Mouse (Mus musculus) lung, embryonic 14.5 days (tissue): ENCODE measurements around the gene Hlcs. TPM values are rescaled to one million over a fixed set of nuclear protein-coding genes. Genes with fewer than 3 reads are reported as not detected.

Source experiments
- ATAC-seq: fragments of 200-750 bp; cut with Nextera tagmentation; 2 replicates; pipeline ENCODE4 v1.8.0; 2017; ENCODE audit warnings: mild to moderate bottlenecking, moderate TSS enrichment, moderate library complexity; ENCODE audit not compliant: insufficient read depth
- DNase-seq: peaks from one replicate; pipeline ENCODE4 v3.0.0-alpha.2; 2015
- H3K27ac ChIP-seq: fragments of 300-500 bp; sonication (generic); 2 replicates; pipeline ENCODE4 v1.5.1; 2014; ENCODE audit warnings: low read depth, mild to moderate bottlenecking, moderate library complexity
- H3K27me3 ChIP-seq: fragments of 300-500 bp; sonication (generic); 2 replicates; pipeline ENCODE4 v1.6.1; 2014; ENCODE audit warnings: low read length, control low read depth; ENCODE audit not compliant: insufficient read depth
- H3K36me3 ChIP-seq: fragments of 300-500 bp; sonication (generic); 2 replicates; pipeline ENCODE4 v1.6.1; 2014; ENCODE audit warnings: control low read depth; ENCODE audit not compliant: insufficient read depth
- H3K4me1 ChIP-seq: fragments of 300-500 bp; sonication (generic); 2 replicates; pipeline ENCODE4 v1.6.1; 2014; ENCODE audit warnings: antibody characterized with exemption, control low read depth; ENCODE audit not compliant: insufficient read depth
- H3K4me2 ChIP-seq: fragments of 300-500 bp; sonication (generic); 2 replicates; pipeline ENCODE4 v1.6.1; 2014; ENCODE audit warnings: mild to moderate bottlenecking
- H3K4me3 ChIP-seq: fragments of 300-500 bp; sonication (generic); 2 replicates; pipeline ENCODE4 v1.5.1; 2014; ENCODE audit warnings: low read depth, low read length
- H3K9ac ChIP-seq: fragments of 300-500 bp; sonication (generic); 2 replicates; pipeline ENCODE4 v1.6.1; 2014
- H3K9me3 ChIP-seq: fragments of 300-500 bp; sonication (generic); 2 replicates; pipeline ENCODE4 v1.6.1; 2016; ENCODE audit warnings: low read depth, low read length, control low read depth
- CTCF ChIP-seq: IDR thresholded peaks from 2 replicates; pipeline ENCODE4 v1.5.1; 2016; ENCODE audit warnings: antibody characterized with exemption, low read depth
- WGBS: fragments of 180-500 bp; shearing (Covaris S2); extraction: QIAGEN DNeasy Blood & Tissue Kit; methylation state at CpG from one replicate; pipeline ENCODE4 v1.1.7; 2014; 5-methylcytosine and 5-hydroxymethylcytosine counted together
- polyA plus RNA-seq: library from polyadenylated mRNA; unstranded; fragments of >200 nt; fragmentation: Nextera tagmentation; extraction: Ambion mirVana; gene quantifications from 2 replicates; pipeline ENCODE4 v1.2.1, GENCODE M21; 2014

The Hlcs gene
- polyA plus RNA-seq, 1 experiment from 2014 or later, result 8.0 TPM

DNA sequence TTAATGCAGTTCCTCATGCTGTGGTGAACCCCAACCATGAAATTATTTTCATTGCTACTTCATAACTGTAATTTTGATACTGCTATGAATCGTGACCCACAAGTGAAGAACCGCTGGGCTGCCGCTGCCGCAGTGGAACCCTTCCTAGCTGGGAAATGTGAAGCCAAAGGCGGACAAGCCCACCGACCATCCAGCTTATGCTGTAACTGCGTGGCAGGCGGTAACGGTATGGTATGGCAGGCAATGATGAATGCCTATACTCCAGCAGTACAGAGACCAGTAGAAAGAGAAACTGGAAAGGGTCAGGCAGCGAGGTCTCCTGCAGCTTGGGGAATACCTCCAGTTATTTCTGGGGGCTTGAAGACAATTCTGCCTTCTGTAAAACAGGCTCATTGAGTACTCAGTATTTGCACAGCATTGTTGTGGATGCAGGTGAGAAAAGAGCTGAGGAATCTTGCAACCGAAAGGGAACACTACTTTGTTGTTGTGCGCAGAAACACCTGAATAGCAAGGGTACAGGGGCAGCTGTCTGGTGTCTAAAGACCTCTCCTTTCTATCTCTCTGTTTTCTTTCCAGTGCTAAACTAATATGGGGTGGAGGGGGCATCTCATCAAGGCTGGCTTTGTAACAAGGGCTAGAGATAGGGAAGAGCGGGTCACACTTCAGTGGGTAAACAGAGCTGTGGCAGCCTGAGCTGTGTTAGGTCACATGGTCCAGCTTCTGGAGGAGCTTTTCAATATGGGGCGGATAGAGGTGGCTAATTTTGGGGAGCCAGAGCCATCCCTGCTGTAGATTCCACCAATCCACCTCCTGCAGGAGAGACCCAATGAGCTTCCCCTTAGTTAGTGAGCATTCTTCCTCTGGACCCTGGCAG lies 224.3 kb downstream of the Hlcs start:
- Histone ChIP-seq H3K27me3 (peaks cover 99% of the 10 kb centered on the region), H3K4me1 (peaks cover 7% of the 10 kb centered on the region; the same call in 1 of the 2 replicates), H3K9me3 (no peaks in the 10 kb centered on the region), H3K9ac (no peak overlapping the region), H3K36me3 (no peaks in the 10 kb centered on the region), H3K4me2 (no peak overlapping the region), H3K27ac (no peak overlapping the region), H3K4me3 (no peak overlapping the region)
- DNase-seq, result no peak
- 9% methylated on average over 14 of the region's 14 CpGs for WGBS
- TF ChIP-seq CTCF, result no peak
- no peak for ATAC-seq

DNA sequence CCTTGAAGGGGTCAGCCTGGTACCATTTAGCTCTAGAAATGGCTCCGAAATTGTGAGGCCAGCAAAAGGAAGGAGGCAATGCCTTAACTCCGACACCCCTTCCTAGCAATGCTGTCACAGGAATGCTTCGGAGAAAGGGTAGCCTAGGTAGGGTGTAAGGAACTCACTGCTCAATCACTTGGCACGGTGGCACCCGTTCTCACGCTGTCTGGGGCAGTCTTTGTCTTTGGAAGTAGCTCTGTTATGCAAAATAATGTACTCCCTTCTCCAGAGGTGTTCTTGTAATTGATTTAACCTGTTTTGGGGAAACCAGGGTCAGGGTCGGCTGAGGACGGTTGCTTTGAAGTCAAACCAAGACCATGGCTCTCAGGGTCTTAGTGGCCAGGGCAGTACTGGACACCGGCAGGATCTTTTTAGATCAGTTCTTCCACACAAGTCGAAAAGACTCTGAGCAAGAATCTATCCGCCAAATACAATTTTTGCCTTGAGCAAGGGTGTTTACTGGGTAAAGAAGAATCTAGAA lies 225.1 kb downstream of the Hlcs start:
- Histone ChIP-seq H3K4me2 (no peak overlapping the region), H3K9ac (no peak overlapping the region), H3K27ac (no peak overlapping the region), H3K27me3 (peaks cover 99% of the 10 kb centered on the region), H3K4me1 (peaks cover 7% of the 10 kb centered on the region; the same call in 1 of the 2 replicates), H3K9me3 (no peaks in the 10 kb centered on the region), H3K4me3 (no peak overlapping the region), H3K36me3 (no peaks in the 10 kb centered on the region)
- WGBS, result 6% methylated on average over 11 of the region's 11 CpGs
- TF ChIP-seq CTCF, result no peak
- no peak for ATAC-seq
- no peak for DNase-seq

DNA sequence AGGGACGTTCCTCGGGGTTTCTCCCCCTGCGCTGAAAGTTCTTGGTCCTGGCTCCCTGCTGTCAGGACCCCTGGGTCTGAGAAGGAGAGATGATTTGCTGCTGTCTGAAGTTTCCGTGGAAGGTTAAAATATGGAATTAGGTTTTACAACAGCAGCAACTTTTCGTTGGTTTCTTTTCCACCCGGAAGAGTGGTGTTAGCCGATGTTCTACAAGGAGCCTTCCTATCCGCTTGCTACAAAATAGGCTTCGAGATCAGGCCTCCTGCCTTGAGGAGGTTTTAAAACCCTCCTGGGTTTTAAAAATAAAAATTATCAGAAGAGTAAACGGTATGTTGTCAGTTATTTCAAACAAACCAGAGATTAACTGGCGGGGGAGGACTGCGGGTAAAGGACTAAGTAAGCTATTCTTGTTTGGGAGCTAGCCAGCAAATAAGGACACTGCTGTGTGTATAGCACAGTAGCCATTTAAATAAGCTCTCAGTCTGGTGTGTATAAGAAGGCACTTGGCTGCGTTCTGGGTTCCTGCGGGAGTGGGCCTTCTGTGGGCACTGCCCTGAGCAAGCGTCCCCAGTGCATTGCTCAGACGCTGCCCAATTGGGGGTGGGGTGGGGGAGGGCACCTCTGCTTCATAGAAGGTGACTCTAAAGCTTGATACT lies 225.7 kb downstream of the Hlcs start:
- DNase-seq, result peak; percentile 32
- no peak for TF ChIP-seq CTCF

DNA sequence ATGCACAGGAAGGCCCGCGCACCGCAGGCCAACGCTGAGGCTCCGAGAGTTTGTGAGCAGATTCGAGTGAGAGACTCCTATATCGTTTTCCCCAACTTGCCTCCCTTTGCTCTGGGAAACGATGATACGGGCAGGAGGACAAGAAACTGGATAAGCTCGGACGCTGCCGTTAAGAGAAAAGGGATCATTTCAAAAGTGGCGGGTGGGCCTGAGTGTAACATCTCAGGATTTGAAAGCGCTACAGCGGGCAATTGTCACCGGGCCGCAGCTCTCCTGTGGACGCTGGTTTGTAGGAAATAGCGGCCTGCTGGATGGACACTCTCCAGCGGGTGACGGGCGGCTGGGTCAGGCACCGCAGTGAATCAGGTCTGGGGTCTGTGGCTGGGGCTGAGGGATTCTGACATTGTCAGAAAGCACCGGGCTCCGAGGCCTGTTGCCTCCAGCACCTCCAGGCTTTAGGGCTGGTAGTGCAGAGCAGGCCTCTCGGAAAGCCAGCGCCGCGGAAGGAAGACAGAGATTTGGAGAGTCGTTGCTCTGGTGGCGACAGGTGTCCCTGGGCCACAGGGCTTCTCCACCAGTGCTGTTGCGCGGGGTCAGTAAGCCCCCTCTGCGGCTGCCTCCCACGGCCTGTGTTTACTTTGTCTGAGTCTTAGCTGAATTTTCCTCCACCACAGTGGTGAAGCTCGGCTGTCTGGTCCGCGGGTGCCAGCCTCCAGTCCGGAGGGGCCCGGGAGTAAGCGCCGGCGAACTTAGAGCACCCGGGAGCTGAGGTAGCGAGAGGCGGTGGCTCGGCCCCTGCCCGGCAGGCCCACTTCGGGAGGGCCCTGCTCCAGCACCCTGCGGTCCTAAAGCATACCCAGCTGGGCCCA lies 226.4 kb downstream of the Hlcs start:
- TF ChIP-seq CTCF, result no peak
- H3K4me1 ChIP-seq, result peaks cover 7% of the 10 kb centered on the region; the same call in 1 of the 2 replicates
- peak overlapping the region; percentile 15 for H3K4me2 ChIP-seq
- DNase-seq, result no peak
- no peaks in the 10 kb centered on the region for H3K36me3 ChIP-seq
- H3K4me3 ChIP-seq, result peak overlapping the region; percentile 1; the same call in 1 of the 2 replicates
- H3K9ac ChIP-seq, result no peak overlapping the region
- no peak overlapping the region for H3K27ac ChIP-seq
- H3K9me3 ChIP-seq, result no peaks in the 10 kb centered on the region
- H3K27me3 ChIP-seq, result peaks cover 99% of the 10 kb centered on the region
- 3% methylated on average over 50 of the region's 50 CpGs for WGBS
- no peak for ATAC-seq

More for the DNA sequence above, 225.7 kb downstream of the Hlcs start:
- Histone ChIP-seq H3K4me3 (peak overlapping the region; percentile 1; the same call in 1 of the 2 replicates), H3K4me2 (peak overlapping the region; percentile 15; the same call in 1 of the 2 replicates), H3K27ac (no peak overlapping the region), H3K27me3 (peaks cover 99% of the 10 kb centered on the region), H3K9me3 (no peaks in the 10 kb centered on the region), H3K36me3 (no peaks in the 10 kb centered on the region), H3K4me1 (peaks cover 7% of the 10 kb centered on the region; the same call in 1 of the 2 replicates), H3K9ac (no peak overlapping the region)
- WGBS, result 9% methylated on average over 16 of the region's 16 CpGs
- ATAC-seq, result no peak

DNA sequence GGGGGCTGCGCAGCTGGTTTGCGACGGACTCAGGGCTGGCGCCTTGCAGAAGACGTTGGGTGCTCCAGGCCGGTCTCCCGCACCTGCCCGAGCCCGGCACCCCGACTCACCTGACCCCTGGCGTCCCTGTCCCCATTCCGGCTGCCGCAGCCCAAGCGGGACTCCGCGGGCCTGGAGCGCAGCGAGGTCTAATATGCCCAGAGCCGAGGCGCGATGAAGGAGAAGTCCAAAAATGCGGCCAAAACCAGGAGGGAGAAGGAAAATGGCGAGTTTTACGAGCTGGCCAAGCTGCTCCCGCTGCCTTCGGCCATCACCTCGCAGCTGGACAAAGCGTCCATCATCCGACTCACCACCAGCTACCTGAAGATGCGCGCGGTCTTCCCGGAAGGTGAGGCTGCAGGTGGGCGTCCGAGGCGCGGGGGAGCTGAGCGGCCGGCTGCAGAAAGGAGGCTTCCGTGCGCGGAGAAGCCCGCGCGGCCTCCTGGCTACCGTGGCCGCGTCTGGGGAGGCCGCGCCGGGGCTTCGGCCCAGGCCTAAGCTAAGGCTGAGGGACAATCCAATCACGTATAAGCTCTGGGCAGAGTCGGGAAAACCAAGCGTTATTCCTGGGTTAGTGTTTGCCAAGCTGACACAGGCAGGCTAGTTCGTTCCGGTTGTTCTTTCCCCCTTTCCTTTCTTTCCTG lies 227.6 kb downstream of the Hlcs start:
- Histone ChIP-seq H3K9me3 (no peaks in the 10 kb centered on the region), H3K27me3 (peaks cover 99% of the 10 kb centered on the region), H3K4me1 (peaks cover 7% of the 10 kb centered on the region; the same call in 1 of the 2 replicates), H3K9ac (no peak overlapping the region), H3K4me2 (peak overlapping the region; percentile 72), H3K27ac (no peak overlapping the region), H3K36me3 (no peaks in the 10 kb centered on the region), H3K4me3 (peak overlapping the region; percentile 42)
- under 1% methylated on average over 57 of the region's 57 CpGs for WGBS
- TF ChIP-seq CTCF, result no peak
- DNase-seq, result no peak
- ATAC-seq, result no peak
